Mouse (Mus musculus) G1E (cell line): Measurements from ENCODE around the gene Anp32b. TPM values are rescaled to one million over a fixed set of nuclear protein-coding genes. Genes with fewer than 3 reads are reported as not detected.
A peak's percentile ranks its signal among the peaks of the same experiment; 100 is the strongest.

ENCODE experiments used
- ATAC-seq: 2 replicates; pipeline ENCODE4 v1.8.0; 2016; ENCODE audit warnings: mild to moderate bottlenecking; ENCODE audit not compliant: insufficient number of reproducible peaks, poor library complexity, low FRiP score, severe bottlenecking; ENCODE audit errors: extremely low read depth
- DNase-seq: peaks from one replicate; pipeline ENCODE4 v3.0.0; 2012; ENCODE audit warnings: low spot score
- H3K27me3 ChIP-seq: 2 replicates; pipeline ENCODE4 v1.6.1; 2012; ENCODE audit warnings: mild to moderate bottlenecking, low read length, inconsistent platforms; ENCODE audit not compliant: insufficient read depth
- H3K36me3 ChIP-seq: replicated peaks from 2 replicates; pipeline ENCODE3; 2012; ENCODE audit warnings: mild to moderate bottlenecking, inconsistent platforms
- H3K4me1 ChIP-seq: 2 replicates; pipeline ENCODE4 v1.6.1; 2012; ENCODE audit warnings: low read depth, low read length, inconsistent platforms, mixed read lengths; ENCODE audit not compliant: insufficient read depth
- H3K4me3 ChIP-seq: 2 replicates; pipeline ENCODE4 v1.5.1; 2012; ENCODE audit warnings: low read depth, mild to moderate bottlenecking, inconsistent platforms, low read length, moderate library complexity, mixed read lengths
- H3K9me3 ChIP-seq: replicated peaks from 2 replicates; pipeline ENCODE4 v1.6.1; 2012; ENCODE audit warnings: inconsistent platforms
- CTCF ChIP-seq: IDR thresholded peaks from 2 replicates; pipeline ENCODE4 v1.5.1; 2012; ENCODE audit warnings: low read depth, low read length, inconsistent platforms, mixed read lengths
- GATA1 ChIP-seq: IDR thresholded peaks from 2 replicates; pipeline ENCODE4 v1.6.1; 2012; ENCODE audit warnings: borderline replicate concordance, low read length, inconsistent platforms, mixed read lengths
- GATA2 ChIP-seq: IDR thresholded peaks from 2 replicates; pipeline ENCODE4 v1.6.1; 2012; ENCODE audit warnings: low read depth, low read length, inconsistent platforms, borderline replicate concordance
- POLR2AphosphoS5 ChIP-seq: IDR thresholded peaks from 2 replicates; pipeline ENCODE4 v1.6.1; 2012; ENCODE audit warnings: low read depth, low read length, inconsistent platforms; ENCODE audit not compliant: insufficient replicate concordance
- TAL1 ChIP-seq: conservative IDR thresholded peaks from 2 replicates; pipeline ENCODE4 v1.6.1; 2012; ENCODE audit warnings: low read depth, low read length, inconsistent platforms, mixed read lengths
- polyA plus RNA-seq: library from polyadenylated mRNA; stranded (reverse); fragments of >175 nt; gene quantifications from 2 replicates; pipeline ENCODE4 v1.2.3, GENCODE M21; 2012
- total RNA-seq, 2 experiments: library from RNA; stranded (forward) in 1 of 2; stranded (reverse) in 1 of 2; fragments of 200-1000 nt in 1 of 2; fragments of >200 nt in 1 of 2; fragmentation: Nextera tagmentation in 1 of 2; gene quantifications; 2 replicates each; pipeline ENCODE4 v1.2.3; 2014 to 2017

The Anp32b gene
- total and polyA plus RNA-seq, 3 experiments, result 40.8 to 900 (median 728) TPM

DNA sequence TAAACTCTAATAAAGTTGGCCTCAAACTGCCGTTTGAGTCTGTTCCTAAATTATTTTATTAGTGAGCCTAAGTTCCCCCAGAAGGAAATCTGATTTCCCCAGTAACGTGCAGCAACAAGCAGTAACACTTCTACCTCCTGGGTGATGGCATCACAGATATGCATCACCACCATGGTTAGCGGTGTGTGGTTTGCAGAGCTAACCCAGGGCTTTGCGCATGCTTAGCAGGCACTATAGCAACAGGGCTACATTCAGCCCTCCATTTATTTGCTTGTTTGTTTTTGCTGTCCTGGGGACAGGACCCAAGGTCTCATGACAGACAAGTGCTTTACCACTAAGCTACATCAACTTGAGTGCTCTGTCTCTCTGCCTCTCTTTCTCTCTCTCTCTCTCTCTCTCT lies 8.2 kb upstream of the Anp32b start:
- H3K27me3 ChIP-seq, result no peaks in the 10 kb centered on the region
- peaks cover 25% of the 10 kb centered on the region for H3K4me1 ChIP-seq
- no peak overlapping the region for H3K4me3 ChIP-seq
- no peak for DNase-seq
- TF ChIP-seq GATA2 (no peak), TAL1 (no peak), CTCF (no peak), GATA1 (no peak), POLR2AphosphoS5 (no peak)
- H3K9me3 ChIP-seq, result no peaks in the 10 kb centered on the region
- no peak for ATAC-seq
- H3K36me3 ChIP-seq, result peaks cover 4% of the 10 kb centered on the region

DNA sequence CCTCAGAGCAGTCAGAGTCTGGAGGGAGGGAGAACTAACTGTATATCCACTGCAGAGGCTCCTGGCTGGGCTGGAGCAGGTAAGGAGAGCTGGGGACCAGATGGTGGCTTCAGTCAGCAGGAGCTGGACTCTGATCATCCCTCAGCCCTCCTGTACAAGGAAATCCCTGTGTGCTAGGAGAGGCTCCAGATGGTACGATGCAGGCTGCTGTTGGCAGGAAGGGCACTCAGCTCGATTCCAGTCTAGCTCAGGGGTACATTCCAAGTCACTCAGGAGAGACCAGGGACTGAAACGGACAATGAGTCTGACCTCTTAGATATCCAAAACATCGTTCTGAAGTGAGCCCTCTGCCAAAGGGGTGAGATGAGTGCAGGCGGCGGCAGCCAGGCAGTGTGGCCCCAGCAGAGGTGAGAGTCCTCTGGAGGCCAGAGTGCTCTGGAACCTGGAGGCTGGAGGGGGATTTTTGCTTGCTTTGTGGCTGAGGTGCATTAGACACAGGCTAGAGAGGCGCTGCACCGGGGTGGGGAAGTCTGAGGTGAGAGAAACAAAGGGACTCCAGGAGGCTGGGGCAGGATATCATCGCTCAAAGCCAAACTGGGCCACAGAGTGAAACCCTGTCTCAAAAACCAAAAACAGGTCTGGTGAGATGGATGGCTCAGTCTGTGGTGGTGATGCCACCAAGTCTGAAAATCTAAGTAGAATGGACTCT lies 5.3 kb upstream of the Anp32b start:
- no peaks in the 10 kb centered on the region for H3K9me3 ChIP-seq
- TF ChIP-seq GATA2 (no peak), TAL1 (no peak), POLR2AphosphoS5 (no peak), GATA1 (no peak), CTCF (no peak)
- ATAC-seq, result no peak
- H3K4me1 ChIP-seq, result peaks cover 54% of the 10 kb centered on the region
- H3K27me3 ChIP-seq, result no peaks in the 10 kb centered on the region
- no peak overlapping the region for H3K4me3 ChIP-seq
- no peak for DNase-seq
- peaks cover 6% of the 10 kb centered on the region for H3K36me3 ChIP-seq

DNA sequence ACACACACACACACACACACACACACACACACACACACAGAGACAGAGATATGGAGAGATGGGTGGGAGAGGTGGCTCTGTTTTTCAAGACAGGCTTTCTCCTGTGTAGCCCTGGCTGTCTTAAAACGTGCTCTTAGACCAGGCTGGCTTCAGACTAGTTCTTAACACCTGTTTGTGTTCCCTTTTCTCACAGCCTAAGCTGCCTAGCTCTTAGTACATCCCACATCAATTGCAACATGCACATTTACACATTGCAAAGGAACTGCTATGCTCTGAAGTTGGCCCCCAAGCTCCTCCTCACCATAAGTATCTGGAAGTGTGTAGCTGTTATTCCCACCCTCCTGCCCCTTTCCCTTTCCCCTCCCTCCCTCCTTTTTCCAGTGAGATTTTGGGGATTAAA lies 3.2 kb upstream of the Anp32b start:
- ATAC-seq, result no peak
- H3K4me3 ChIP-seq, result no peak overlapping the region
- no peak for DNase-seq
- H3K4me1 ChIP-seq, result peaks cover 51% of the 10 kb centered on the region
- no peaks in the 10 kb centered on the region for H3K9me3 ChIP-seq
- no peak for TF ChIP-seq GATA2
- no peaks in the 10 kb centered on the region for H3K27me3 ChIP-seq
- H3K36me3 ChIP-seq, result peaks cover 8% of the 10 kb centered on the region

DNA sequence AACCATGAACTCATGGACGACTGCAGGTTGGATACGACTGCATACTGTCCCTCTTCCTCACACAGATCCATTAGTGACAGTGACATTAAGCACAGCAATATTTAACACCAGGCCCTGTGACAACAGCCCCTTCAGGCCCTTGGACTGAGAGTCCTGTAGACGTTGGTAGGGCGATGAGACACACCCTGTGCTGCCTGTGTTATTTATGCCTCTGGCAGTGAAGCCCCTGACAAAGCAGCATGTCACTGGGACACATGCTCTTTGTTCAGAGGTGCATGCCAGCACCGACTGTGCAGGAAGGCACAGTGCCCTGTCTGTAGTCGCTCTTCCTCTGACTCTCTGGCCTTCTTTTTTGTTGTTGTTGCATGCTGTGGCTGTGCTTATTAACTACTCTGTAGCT lies 1.8 kb upstream of the Anp32b start:
- Histone ChIP-seq H3K27me3 (no peaks in the 10 kb centered on the region), H3K9me3 (no peaks in the 10 kb centered on the region), H3K4me1 (peaks cover 58% of the 10 kb centered on the region), H3K4me3 (no peak overlapping the region; the same call in 1 of the 2 replicates), H3K36me3 (peaks cover 16% of the 10 kb centered on the region)
- TF ChIP-seq TAL1 (no peak), CTCF (no peak), GATA1 (no peak)
- no peak for DNase-seq
- no peak for ATAC-seq

DNA sequence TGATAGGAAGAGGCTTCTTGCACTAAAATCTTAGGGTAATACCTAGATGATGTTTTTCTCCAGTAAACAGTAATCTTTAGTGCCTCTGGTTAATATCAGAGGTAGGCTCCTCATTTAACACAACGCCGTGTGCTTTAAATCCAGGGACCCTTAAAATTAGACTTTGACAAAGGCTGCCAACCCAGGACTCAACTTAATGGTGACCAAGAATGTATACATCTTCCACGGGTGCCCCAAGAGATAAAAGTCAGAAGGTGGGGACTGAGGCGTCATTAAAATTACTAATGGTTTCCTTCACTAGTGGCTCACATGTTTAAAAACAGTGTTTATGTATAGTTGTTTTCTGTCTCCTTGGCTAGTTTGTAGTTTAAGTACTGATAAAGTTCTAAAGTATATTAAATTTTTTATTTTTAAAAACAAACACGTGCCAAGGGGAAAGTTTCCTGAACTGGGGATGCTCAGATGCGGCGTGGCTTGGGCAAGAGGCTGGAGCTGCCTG lies 633 bp upstream of the Anp32b start:
- DNase-seq (no peak), ATAC-seq (no peak)
- no peaks in the 10 kb centered on the region for H3K27me3 ChIP-seq
- H3K4me1 ChIP-seq, result peaks cover 66% of the 10 kb centered on the region
- peak overlapping the region; percentile 81 for H3K4me3 ChIP-seq
- no peaks in the 10 kb centered on the region for H3K9me3 ChIP-seq
- H3K36me3 ChIP-seq, result peaks cover 19% of the 10 kb centered on the region
- TF ChIP-seq GATA2 (no peak), GATA1 (no peak), TAL1 (no peak), POLR2AphosphoS5 (no peak), CTCF (no peak)

DNA sequence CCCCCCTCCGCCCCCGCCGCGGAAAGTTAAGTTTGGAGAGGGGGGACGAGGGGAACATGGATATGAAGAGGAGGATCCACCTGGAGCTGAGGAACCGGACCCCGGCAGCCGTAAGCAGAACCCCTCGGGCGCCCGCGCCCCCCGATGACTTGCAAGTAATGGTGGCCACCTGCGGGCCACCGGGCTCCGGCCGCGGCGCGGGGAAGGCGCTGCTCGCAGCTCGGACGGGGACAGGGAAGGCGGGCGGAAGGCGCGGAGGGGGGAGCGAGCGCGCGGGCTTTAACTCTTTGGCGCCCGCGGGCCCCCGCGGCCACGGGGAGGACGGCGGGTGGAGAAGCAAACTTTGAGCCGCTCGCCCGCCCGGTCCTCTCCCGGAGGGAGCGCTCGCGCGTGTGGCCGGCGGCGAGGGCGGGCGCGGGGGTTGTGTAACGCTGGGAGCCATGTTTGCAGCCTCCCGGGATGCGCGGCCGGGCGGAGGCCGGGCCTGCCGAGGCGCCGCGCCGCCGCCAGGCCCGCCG lies 597 bp downstream of the Anp32b start:
- peaks cover 27% of the 10 kb centered on the region for H3K36me3 ChIP-seq
- H3K4me3 ChIP-seq, result peak overlapping the region; percentile 81
- no peak for DNase-seq
- TF ChIP-seq TAL1 (no peak), CTCF (no peak), GATA1 (no peak), POLR2AphosphoS5 (no peak), GATA2 (no peak)
- peaks cover 73% of the 10 kb centered on the region for H3K4me1 ChIP-seq
- H3K9me3 ChIP-seq, result no peaks in the 10 kb centered on the region
- H3K27me3 ChIP-seq, result no peaks in the 10 kb centered on the region
- ATAC-seq, result no peak
